Mouse (Mus musculus) heart, adult 2 months (tissue): Measurements from ENCODE around the gene Btn1a1. TPM values are rescaled to one million over a fixed set of nuclear protein-coding genes. Genes with fewer than 3 reads are reported as not detected.

Source experiments
- DNase-seq, 2 experiments: peaks; one replicate each; pipeline ENCODE4 v3.0.0; 2021
- H3K27ac ChIP-seq: fragments of 200-600 bp; 2 replicates; pipeline ENCODE4 v1.8.1; 2022
- H3K27me3 ChIP-seq: fragments of 200-500 bp; 2 replicates; pipeline ENCODE4 v1.6.1; 2012; ENCODE audit warnings: mild to moderate bottlenecking, low read length, inconsistent platforms, mixed read lengths; ENCODE audit not compliant: control insufficient read depth, insufficient read depth
- H3K36me3 ChIP-seq: fragments of 200-500 bp; 2 replicates; pipeline ENCODE4 v1.6.1; 2012; ENCODE audit warnings: low read length, inconsistent platforms; ENCODE audit not compliant: control insufficient read depth, insufficient read depth
- H3K4me1 ChIP-seq: fragments of 200-500 bp; 2 replicates; pipeline ENCODE4 v1.6.1; 2011; ENCODE audit warnings: low read length; ENCODE audit not compliant: control insufficient read depth, insufficient read depth
- H3K4me3 ChIP-seq: fragments of 200-600 bp; 2 replicates; pipeline ENCODE4 v1.8.1; 2022
- H3K79me2 ChIP-seq: fragments of 200-500 bp; replicated peaks from 2 replicates; pipeline ENCODE4 v1.6.1; 2012; ENCODE audit warnings: mild to moderate bottlenecking, inconsistent platforms, low read length, moderate library complexity, mixed read lengths; ENCODE audit not compliant: control insufficient read depth, insufficient read depth
- H3K9ac ChIP-seq: fragments of 200-500 bp; 2 replicates; pipeline ENCODE4 v1.6.1; 2012; ENCODE audit warnings: low read depth, mild to moderate bottlenecking, control low read depth, inconsistent platforms, low read length, mixed read lengths
- CTCF ChIP-seq: fragments of 200-600 bp; IDR thresholded peaks from 2 replicates; pipeline ENCODE4 v1.8.1; 2022; ENCODE audit warnings: antibody characterized with exemption, mild to moderate bottlenecking, moderate library complexity
- EP300 ChIP-seq: fragments of 200-500 bp; IDR thresholded peaks from 2 replicates; pipeline ENCODE4 v1.6.1; 2011; ENCODE audit warnings: low read depth, low read length, control low read depth; ENCODE audit not compliant: insufficient read depth
- POLR2A ChIP-seq: fragments of 200-500 bp; IDR thresholded peaks from 2 replicates; pipeline ENCODE4 v1.6.1; 2011; ENCODE audit warnings: mild to moderate bottlenecking, low read depth, low read length, control low read depth; ENCODE audit not compliant: insufficient read depth
- WGBS: fragments of 180-500 bp; shearing (Covaris S2); methylation state at CpG from one replicate; pipeline ENCODE4 v1.1.7; 2018; 5-methylcytosine and 5-hydroxymethylcytosine counted together
- intact Hi-C: fragments of 180-260 bp; cut with DNase I; formaldehyde crosslinking; loops from one replicate; pipeline ENCODE4 v1.15.1; 2025
- polyA plus RNA-seq: library from polyadenylated mRNA; depleted of rRNA; stranded (reverse); fragments of >200 nt; gene quantifications from 2 replicates; pipeline ENCODE4 v1.2.3, GENCODE M21; 2012
- total RNA-seq, 2 experiments: library from RNA; stranded (reverse); gene quantifications; 2 replicates each; pipeline ENCODE4 v1.2.3; 2021

Gene Btn1a1
- total and polyA plus RNA-seq, 3 experiments = not detected

- under 1% methylated on average over 28 of the region's 28 CpGs for WGBS
- H3K4me1 ChIP-seq = no peaks in the 10 kb centered on the region; the same call in 1 of the 2 replicates
- H3K4me3 ChIP-seq = peak overlapping the region; percentile 49
- H3K9ac ChIP-seq = peak overlapping the region; percentile 26; the same call in 1 of the 2 replicates
- peak; percentile 89 to 94 for DNase-seq
- peak; percentile 90 for TF ChIP-seq CTCF
- peak; percentile 79; the same call in 1 of the 2 replicates for TF ChIP-seq EP300
- peak; percentile 75 for TF ChIP-seq POLR2A
- no peaks in the 10 kb centered on the region for H3K27me3 ChIP-seq
- H3K79me2 ChIP-seq = no peaks in the 10 kb centered on the region
- intact Hi-C loops = loop anchor here (5.0 to 10.0 kb wide), 2 partner anchors 265 to 1488 kb away; partner anchors contain the start of genes Hist1h1t, Hist1h4c and Zfp184
- peak overlapping the region; percentile 86 for H3K27ac ChIP-seq
- no peaks in the 10 kb centered on the region; the same call in 1 of the 2 replicates for H3K36me3 ChIP-seq
Observed at GRCm38 (mm10) chr13:23432562-23433201, 33.0 kb downstream of the Btn1a1 start.

- TF ChIP-seq POLR2A = peak; percentile 50; the same call in 1 of the 2 replicates
- no peak for TF ChIP-seq CTCF
- TF ChIP-seq EP300 = peak; percentile 92
Observed at GRCm38 (mm10) chr13:23431351-23431771, 34.3 kb downstream of the Btn1a1 start.

GRCm38 (mm10) chr13:23430734-23431133 lies 35.0 kb downstream of the Btn1a1 start:
- Histone ChIP-seq H3K36me3 (no peaks in the 10 kb centered on the region; the same call in 1 of the 2 replicates), H3K4me1 (no peaks in the 10 kb centered on the region; the same call in 1 of the 2 replicates), H3K27ac (peak overlapping the region; percentile 86), H3K27me3 (no peaks in the 10 kb centered on the region), H3K4me3 (peak overlapping the region; percentile 49), H3K9ac (peak overlapping the region; percentile 78), H3K79me2 (no peaks in the 10 kb centered on the region)
- WGBS = 0% methylated on average over 17 of the region's 17 CpGs
- intact Hi-C loops = loop anchor here (1.0 to 10.0 kb wide), 3 partner anchors 89 to 1486 kb away; partner anchors contain the start of genes Hist1h1t, Hist1h4c and Zfp184
- TF ChIP-seq POLR2A = peak; percentile 74
- 0 out of 2 replicates have a peak, but pooled peaks have one; percentile 10 for TF ChIP-seq EP300
- TF ChIP-seq CTCF = peak; percentile 74
- peak; percentile 81 to 88 for DNase-seq

More at GRCm38 (mm10) chr13:23431351-23431771, 34.3 kb downstream of the Btn1a1 start:
- intact Hi-C loops = loop anchor here (1.0 to 10.0 kb wide), 3 partner anchors 88 to 1487 kb away; partner anchors contain the start of genes Hist1h1t, Hist1h4c and Zfp184
- peak; percentile 83 to 84 for DNase-seq
- Histone ChIP-seq H3K4me3 (peak overlapping the region; percentile 49), H3K27me3 (no peaks in the 10 kb centered on the region), H3K79me2 (no peaks in the 10 kb centered on the region), H3K9ac (peak overlapping the region; percentile 79), H3K27ac (peak overlapping the region; percentile 86), H3K4me1 (no peaks in the 10 kb centered on the region; the same call in 1 of the 2 replicates), H3K36me3 (no peaks in the 10 kb centered on the region; the same call in 1 of the 2 replicates)
- WGBS = under 1% methylated on average over 15 of the region's 15 CpGs

GRCm38 (mm10) chr13:23429771-23430380 lies 35.8 kb downstream of the Btn1a1 start:
- Histone ChIP-seq H3K9ac (no peak overlapping the region), H3K36me3 (no peaks in the 10 kb centered on the region; the same call in 1 of the 2 replicates), H3K27me3 (no peaks in the 10 kb centered on the region), H3K79me2 (no peaks in the 10 kb centered on the region), H3K4me3 (peak overlapping the region; percentile 49), H3K4me1 (no peaks in the 10 kb centered on the region; the same call in 1 of the 2 replicates), H3K27ac (peak overlapping the region; percentile 86)
- TF ChIP-seq EP300 = no peak
- TF ChIP-seq CTCF = no peak
- no peak for TF ChIP-seq POLR2A
- DNase-seq = no peak
- intact Hi-C loops = loop anchor here (5.0 to 10.0 kb wide), 2 partner anchors 267 to 1485 kb away; partner anchors contain the start of genes Hist1h1t, Hist1h4c and Zfp184
- WGBS = 32% methylated on average over 10 of the region's 10 CpGs

- Histone ChIP-seq H3K9ac (no peak overlapping the region), H3K79me2 (no peaks in the 10 kb centered on the region), H3K4me3 (no peak overlapping the region), H3K36me3 (no peaks in the 10 kb centered on the region; the same call in 1 of the 2 replicates), H3K27ac (no peak overlapping the region), H3K27me3 (no peaks in the 10 kb centered on the region), H3K4me1 (peaks cover 1% of the 10 kb centered on the region; the same call in 1 of the 2 replicates)
- no peak for TF ChIP-seq EP300
- TF ChIP-seq CTCF = no peak
- no peak for TF ChIP-seq POLR2A
- DNase-seq = no peak
- WGBS = 68% methylated on average over 16 of the region's 16 CpGs
- intact Hi-C loops = no loop called here
Observed at GRCm38 (mm10) chr13:23428166-23428993, 37.3 kb downstream of the Btn1a1 start.
